Mouse (Mus musculus): ENCODE data around the gene Cdh23. TPM values are rescaled to one million over a fixed set of nuclear protein-coding genes. Genes with fewer than 3 reads are reported as not detected.
A peak's percentile ranks its signal among the peaks of the same experiment; 100 is the strongest.

Gene Cdh23
- polyA plus RNA-seq, 1 experiment from 2014 or later, result 0.50 TPM

- H3K36me3 ChIP-seq (ENCODE audit: insufficient read depth, low read length), result no peaks in the 10 kb centered on the region
- H3K27me3 ChIP-seq (ENCODE audit: insufficient read depth, low read length), result peaks cover 8% of the 10 kb centered on the region; the same call in 1 of the 2 replicates
- peak overlapping the region; percentile 27; the same call in 1 of the 2 replicates for H3K9ac ChIP-seq (replicated peaks; ENCODE audit: low read length)
- no peak overlapping the region for H3K4me3 ChIP-seq (ENCODE audit: low read length)
- peak overlapping the region; percentile 31 for H3K4me2 ChIP-seq (replicated peaks; ENCODE audit: low read depth, low read length)
- 10% methylated on average over 14 of the region's 14 CpGs for WGBS
- no peaks in the 10 kb centered on the region for H3K9me3 ChIP-seq (ENCODE audit: low read length)
- H3K27ac ChIP-seq (ENCODE audit: low read length), result no peak overlapping the region
- peaks cover 7% of the 10 kb centered on the region; the same call in 1 of the 2 replicates for H3K4me1 ChIP-seq (ENCODE audit: insufficient read depth, low read length)
- no peak for ATAC-seq (ENCODE audit: low FRiP score, low TSS enrichment)
These were observed 160.0 kb downstream of the Cdh23 start for GRCm38 (mm10) chr10:60536098-60536811.

DNA sequence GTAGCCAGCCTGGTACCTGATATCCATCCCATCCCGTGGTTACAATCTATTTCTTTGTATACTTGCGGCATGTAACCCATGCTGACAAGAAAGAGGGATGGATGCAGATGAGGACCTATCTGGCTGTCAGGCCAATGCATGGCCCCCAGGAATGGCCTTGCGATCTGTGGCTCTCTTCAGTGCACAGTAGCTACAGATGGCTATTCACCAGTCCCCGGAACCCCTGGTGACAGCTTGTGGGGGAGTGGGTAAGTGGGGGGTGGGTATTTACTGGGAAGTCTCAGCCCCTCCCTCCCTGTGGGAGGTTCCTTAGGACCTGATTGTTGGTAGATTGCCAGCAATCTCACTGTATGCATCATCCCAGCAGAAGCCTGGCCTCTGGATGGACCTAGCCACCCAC, 163.8 kb downstream of the Cdh23 start:
- Histone ChIP-seq H3K4me1 (ENCODE audit: insufficient read depth, low read length) (peaks cover 7% of the 10 kb centered on the region; the same call in 1 of the 2 replicates), H3K9me3 (ENCODE audit: low read length) (no peaks in the 10 kb centered on the region), H3K4me2 (replicated peaks; ENCODE audit: low read depth, low read length) (no peak overlapping the region), H3K36me3 (ENCODE audit: insufficient read depth, low read length) (no peaks in the 10 kb centered on the region), H3K27me3 (ENCODE audit: insufficient read depth, low read length) (peaks cover 8% of the 10 kb centered on the region; the same call in 1 of the 2 replicates), H3K27ac (ENCODE audit: low read length) (no peak overlapping the region), H3K9ac (replicated peaks; ENCODE audit: low read length) (no peak overlapping the region), H3K4me3 (ENCODE audit: low read length) (no peak overlapping the region)
- ATAC-seq (ENCODE audit: low FRiP score, low TSS enrichment), result no peak
- WGBS, result 69% methylated on average over 4 of the region's 4 CpGs

GRCm38 (mm10) chr10:60531349-60531748, 164.9 kb downstream of the Cdh23 start:
- Histone ChIP-seq H3K9ac (replicated peaks; ENCODE audit: low read length) (no peak overlapping the region), H3K9me3 (ENCODE audit: low read length) (no peaks in the 10 kb centered on the region), H3K4me3 (ENCODE audit: low read length) (no peak overlapping the region), H3K27ac (ENCODE audit: low read length) (no peak overlapping the region), H3K27me3 (ENCODE audit: insufficient read depth, low read length) (peaks cover 8% of the 10 kb centered on the region; the same call in 1 of the 2 replicates), H3K4me2 (replicated peaks; ENCODE audit: low read depth, low read length) (no peak overlapping the region), H3K36me3 (ENCODE audit: insufficient read depth, low read length) (no peaks in the 10 kb centered on the region), H3K4me1 (ENCODE audit: insufficient read depth, low read length) (peaks cover 3% of the 10 kb centered on the region; the same call in 1 of the 2 replicates)
- 25% methylated on average over 2 of the region's 2 CpGs for WGBS
- ATAC-seq (ENCODE audit: low FRiP score, low TSS enrichment), result no peak

DNA sequence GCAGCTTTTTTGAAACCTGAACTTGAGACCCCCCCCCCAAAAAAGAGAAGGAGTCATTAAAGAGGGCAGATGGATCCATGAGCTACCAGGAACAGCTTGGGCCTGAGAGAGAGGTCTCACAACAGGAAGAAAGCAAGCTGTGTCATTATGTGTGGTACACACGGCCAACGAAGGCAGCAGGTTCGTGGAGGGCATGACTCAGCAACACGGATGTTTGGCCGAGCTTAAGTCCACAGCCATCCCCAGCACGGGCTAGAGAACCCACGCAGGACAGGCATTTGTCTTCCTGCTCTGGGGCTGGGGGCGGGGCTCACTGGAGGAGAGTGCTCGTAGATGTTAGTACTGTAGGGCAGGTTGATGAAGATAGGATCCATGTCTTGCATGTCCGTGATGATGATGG, 165.7 kb downstream of the Cdh23 start:
- no peak overlapping the region for H3K27ac ChIP-seq (ENCODE audit: low read length)
- no peak overlapping the region for H3K4me3 ChIP-seq (ENCODE audit: low read length)
- WGBS, result 65% methylated on average over 10 of the region's 10 CpGs
- H3K4me2 ChIP-seq (replicated peaks; ENCODE audit: low read depth, low read length), result no peak overlapping the region
- H3K36me3 ChIP-seq (ENCODE audit: insufficient read depth, low read length), result no peaks in the 10 kb centered on the region
- H3K9ac ChIP-seq (replicated peaks; ENCODE audit: low read length), result no peak overlapping the region
- no peak for ATAC-seq (ENCODE audit: low FRiP score, low TSS enrichment)
- H3K9me3 ChIP-seq (ENCODE audit: low read length), result no peaks in the 10 kb centered on the region
- H3K4me1 ChIP-seq (ENCODE audit: insufficient read depth, low read length), result peaks cover 3% of the 10 kb centered on the region; the same call in 1 of the 2 replicates
- peaks cover 8% of the 10 kb centered on the region; the same call in 1 of the 2 replicates for H3K27me3 ChIP-seq (ENCODE audit: insufficient read depth, low read length)

GRCm38 (mm10) chr10:60527949-60528348, 168.3 kb downstream of the Cdh23 start:
- Histone ChIP-seq H3K27me3 (ENCODE audit: insufficient read depth, low read length) (no peaks in the 10 kb centered on the region), H3K4me1 (ENCODE audit: insufficient read depth, low read length) (no peaks in the 10 kb centered on the region), H3K27ac (ENCODE audit: low read length) (no peak overlapping the region), H3K4me3 (ENCODE audit: low read length) (no peak overlapping the region), H3K9ac (replicated peaks; ENCODE audit: low read length) (no peak overlapping the region), H3K4me2 (replicated peaks; ENCODE audit: low read depth, low read length) (no peak overlapping the region), H3K9me3 (ENCODE audit: low read length) (no peaks in the 10 kb centered on the region), H3K36me3 (ENCODE audit: insufficient read depth, low read length) (no peaks in the 10 kb centered on the region)
- no peak for ATAC-seq (ENCODE audit: low FRiP score, low TSS enrichment)
- 91% methylated on average over 7 of the region's 7 CpGs for WGBS

GRCm38 (mm10) chr10:60525081-60525480, 171.2 kb downstream of the Cdh23 start:
- no peak overlapping the region for H3K4me3 ChIP-seq (ENCODE audit: low read length)
- 73% methylated on average over 8 of the region's 8 CpGs for WGBS
- no peak for ATAC-seq (ENCODE audit: low FRiP score, low TSS enrichment)

DNA sequence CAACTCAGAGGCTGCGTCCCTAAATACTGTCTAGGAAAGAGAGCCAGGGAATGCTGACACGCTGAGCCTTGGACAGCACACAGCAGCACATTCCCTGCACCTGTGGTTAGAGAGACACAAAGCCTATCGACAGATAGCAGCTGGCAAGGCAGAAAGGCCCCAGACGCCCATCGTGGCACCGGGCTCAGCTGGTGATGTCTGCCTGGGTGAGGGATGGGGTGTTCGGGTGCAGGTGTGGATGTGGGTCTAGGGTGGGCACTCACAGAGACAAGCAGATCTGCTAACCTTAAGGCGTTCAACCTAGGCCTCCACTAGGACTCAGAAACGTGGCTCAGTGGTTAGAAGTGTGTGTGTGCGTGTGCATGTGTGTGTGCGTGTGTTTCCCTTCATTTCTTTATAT, 180.0 kb downstream of the Cdh23 start:
- Histone ChIP-seq H3K27ac (ENCODE audit: low read length) (no peak overlapping the region), H3K27me3 (ENCODE audit: insufficient read depth, low read length) (no peaks in the 10 kb centered on the region), H3K4me3 (ENCODE audit: low read length) (no peak overlapping the region), H3K36me3 (ENCODE audit: insufficient read depth, low read length) (no peaks in the 10 kb centered on the region), H3K4me1 (ENCODE audit: insufficient read depth, low read length) (no peaks in the 10 kb centered on the region), H3K4me2 (replicated peaks; ENCODE audit: low read depth, low read length) (no peak overlapping the region), H3K9me3 (ENCODE audit: low read length) (no peaks in the 10 kb centered on the region), H3K9ac (replicated peaks; ENCODE audit: low read length) (no peak overlapping the region)
- ATAC-seq (ENCODE audit: low FRiP score, low TSS enrichment), result no peak
- WGBS, result 91% methylated on average over 11 of the region's 11 CpGs

More at GRCm38 (mm10) chr10:60525081-60525480, 171.2 kb downstream of the Cdh23 start:
- Histone ChIP-seq H3K9ac (replicated peaks; ENCODE audit: low read length) (no peak overlapping the region), H3K4me2 (replicated peaks; ENCODE audit: low read depth, low read length) (no peak overlapping the region), H3K36me3 (ENCODE audit: insufficient read depth, low read length) (no peaks in the 10 kb centered on the region), H3K4me1 (ENCODE audit: insufficient read depth, low read length) (no peaks in the 10 kb centered on the region), H3K9me3 (ENCODE audit: low read length) (no peaks in the 10 kb centered on the region), H3K27ac (ENCODE audit: low read length) (no peak overlapping the region), H3K27me3 (ENCODE audit: insufficient read depth, low read length) (no peaks in the 10 kb centered on the region)

DNA sequence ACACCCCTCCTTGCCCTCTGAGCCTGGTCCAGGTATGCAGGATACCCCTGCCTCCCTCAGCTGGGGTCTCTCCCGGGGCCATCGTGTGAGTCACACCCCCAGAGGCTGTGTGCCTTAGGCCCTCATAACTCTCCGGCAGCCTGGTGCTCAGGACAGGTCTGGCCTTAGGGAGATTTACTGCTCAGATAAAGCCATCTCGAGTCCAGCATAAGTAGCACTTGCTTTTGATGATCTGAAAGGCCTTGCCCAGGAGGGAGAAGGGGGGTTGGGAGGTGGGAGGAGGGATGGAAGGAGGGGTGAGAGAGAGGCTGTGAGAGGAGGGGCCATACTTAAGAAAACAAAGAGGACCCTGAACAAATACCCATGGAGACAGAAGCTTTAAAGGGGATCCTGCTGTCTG, 197.8 kb downstream of the Cdh23 start:
- WGBS, result 8% methylated on average over 4 of the region's 4 CpGs
- ATAC-seq (ENCODE audit: low FRiP score, low TSS enrichment), result 0 out of 2 replicates have a peak, but pooled peaks have one; percentile 49

DNA sequence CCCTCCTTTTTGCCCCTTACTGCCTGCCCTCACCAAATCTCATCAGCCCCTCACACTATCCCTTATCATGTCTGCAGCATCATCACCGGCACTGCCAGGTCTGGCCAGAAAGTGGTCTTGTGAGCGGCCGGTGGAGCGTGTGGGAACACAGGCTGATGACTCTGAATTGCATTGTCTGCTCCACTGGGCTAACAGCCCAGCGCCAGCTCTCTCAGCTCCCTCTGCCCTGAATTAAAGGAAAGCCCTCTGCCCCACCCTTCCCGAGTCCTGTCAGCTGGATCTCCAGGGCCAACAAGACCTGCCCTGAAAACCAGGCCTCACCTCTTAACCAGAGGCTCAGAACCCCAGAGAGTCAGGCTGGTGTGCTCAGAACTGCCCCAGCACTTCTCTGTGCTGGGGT, 201.2 kb downstream of the Cdh23 start:
- Histone ChIP-seq H3K4me1 (ENCODE audit: insufficient read depth, low read length) (no peaks in the 10 kb centered on the region), H3K27ac (ENCODE audit: low read length) (no peak overlapping the region), H3K4me3 (ENCODE audit: low read length) (no peak overlapping the region), H3K27me3 (ENCODE audit: insufficient read depth, low read length) (no peaks in the 10 kb centered on the region), H3K4me2 (replicated peaks; ENCODE audit: low read depth, low read length) (no peak overlapping the region), H3K9ac (replicated peaks; ENCODE audit: low read length) (no peak overlapping the region), H3K9me3 (ENCODE audit: low read length) (no peaks in the 10 kb centered on the region), H3K36me3 (ENCODE audit: insufficient read depth, low read length) (no peaks in the 10 kb centered on the region)
- WGBS, result 29% methylated on average over 6 of the region's 6 CpGs
- no peak for ATAC-seq (ENCODE audit: low FRiP score, low TSS enrichment)

More for the DNA sequence above, 197.8 kb downstream of the Cdh23 start:
- Histone ChIP-seq H3K27me3 (ENCODE audit: insufficient read depth, low read length) (no peaks in the 10 kb centered on the region), H3K27ac (ENCODE audit: low read length) (no peak overlapping the region), H3K9me3 (ENCODE audit: low read length) (no peaks in the 10 kb centered on the region), H3K4me1 (ENCODE audit: insufficient read depth, low read length) (no peaks in the 10 kb centered on the region), H3K4me2 (replicated peaks; ENCODE audit: low read depth, low read length) (no peak overlapping the region), H3K36me3 (ENCODE audit: insufficient read depth, low read length) (no peaks in the 10 kb centered on the region), H3K9ac (replicated peaks; ENCODE audit: low read length) (no peak overlapping the region), H3K4me3 (ENCODE audit: low read length) (no peak overlapping the region)

DNA sequence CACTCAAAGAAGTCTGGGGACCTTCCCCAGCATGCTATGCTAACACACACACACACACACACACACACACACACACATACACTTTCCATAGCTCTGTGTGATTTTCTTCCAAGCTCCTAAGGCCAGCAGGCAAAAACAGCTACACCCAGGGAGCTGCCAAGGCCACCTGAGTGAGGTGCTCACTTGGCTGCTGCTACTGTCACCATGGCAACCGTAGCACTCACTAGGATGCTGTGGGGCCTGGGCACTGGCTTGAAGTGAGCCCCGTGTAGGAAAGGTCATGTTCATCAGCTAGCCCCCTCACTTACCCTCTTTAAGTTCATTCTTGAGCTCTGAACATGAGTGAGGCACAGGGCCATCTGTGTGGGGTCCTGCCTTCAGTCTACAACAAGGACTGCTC, 204.8 kb downstream of the Cdh23 start:
- H3K4me2 ChIP-seq (replicated peaks; ENCODE audit: low read depth, low read length), result no peak overlapping the region
- WGBS, result 52% methylated on average over 2 of the region's 2 CpGs
- no peaks in the 10 kb centered on the region for H3K9me3 ChIP-seq (ENCODE audit: low read length)
- H3K4me3 ChIP-seq (ENCODE audit: low read length), result no peak overlapping the region
- H3K4me1 ChIP-seq (ENCODE audit: insufficient read depth, low read length), result no peaks in the 10 kb centered on the region
- H3K27ac ChIP-seq (ENCODE audit: low read length), result no peak overlapping the region
- ATAC-seq (ENCODE audit: low FRiP score, low TSS enrichment), result no peak
- H3K36me3 ChIP-seq (ENCODE audit: insufficient read depth, low read length), result no peaks in the 10 kb centered on the region
- no peak overlapping the region for H3K9ac ChIP-seq (replicated peaks; ENCODE audit: low read length)
- H3K27me3 ChIP-seq (ENCODE audit: insufficient read depth, low read length), result no peaks in the 10 kb centered on the region
